Mouse (Mus musculus) gastrocnemius, adult 2 months (tissue): ENCODE measurements at regions not wholly inside any gene's neighbourhood (a gene's known extent, or its start where the extent isn't known, plus 50 kb on each side); places are given as distances from the start of the nearest gene placed in this dataset.
"Not testable (repeated sequence)": the region's sequence is repeated elsewhere in the genome, so short reads cannot be mapped to it uniquely, and the experiment has no call there.

Source experiments
- DNase-seq: peaks from one replicate; pipeline ENCODE4 v3.0.0; 2022
- H3K27ac ChIP-seq: fragments of 200-600 bp; 2 replicates; pipeline ENCODE4 v1.8.1; 2022; ENCODE audit warnings: mild to moderate bottlenecking
- H3K4me3 ChIP-seq: fragments of 200-600 bp; 2 replicates; pipeline ENCODE4 v1.8.1; 2022; ENCODE audit warnings: mild to moderate bottlenecking, moderate library complexity
- CTCF ChIP-seq: fragments of 200-600 bp; IDR thresholded peaks from 2 replicates; pipeline ENCODE4 v1.8.1; 2022; ENCODE audit warnings: antibody characterized with exemption, mild to moderate bottlenecking, moderate library complexity
- intact Hi-C: fragments of 180-260 bp; cut with DNase I; formaldehyde crosslinking; loops from one replicate; pipeline ENCODE4 v1.15.1; 2025

DNA sequence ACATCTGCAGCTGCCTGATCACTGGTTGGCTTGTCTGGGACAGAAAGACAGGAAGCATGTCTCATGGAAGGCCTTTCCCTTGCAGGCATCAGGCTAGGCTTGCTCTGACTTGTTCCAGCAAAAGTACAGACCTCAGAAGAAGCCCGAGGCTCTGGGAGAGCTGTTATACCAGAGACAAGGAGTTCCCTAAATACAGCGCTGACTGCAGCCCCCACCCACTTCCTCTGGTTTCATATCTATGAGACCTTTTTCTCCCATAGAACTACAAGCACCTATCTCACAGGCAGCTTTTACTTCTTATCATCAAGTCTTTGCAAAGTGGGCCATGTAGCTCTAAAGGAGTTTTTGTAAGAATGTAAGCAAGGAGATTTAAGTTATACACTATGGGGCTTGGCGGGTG lies 312.2 kb upstream of the Vmn1r3 start:
- DNase-seq = not testable (repeated sequence)

DNA sequence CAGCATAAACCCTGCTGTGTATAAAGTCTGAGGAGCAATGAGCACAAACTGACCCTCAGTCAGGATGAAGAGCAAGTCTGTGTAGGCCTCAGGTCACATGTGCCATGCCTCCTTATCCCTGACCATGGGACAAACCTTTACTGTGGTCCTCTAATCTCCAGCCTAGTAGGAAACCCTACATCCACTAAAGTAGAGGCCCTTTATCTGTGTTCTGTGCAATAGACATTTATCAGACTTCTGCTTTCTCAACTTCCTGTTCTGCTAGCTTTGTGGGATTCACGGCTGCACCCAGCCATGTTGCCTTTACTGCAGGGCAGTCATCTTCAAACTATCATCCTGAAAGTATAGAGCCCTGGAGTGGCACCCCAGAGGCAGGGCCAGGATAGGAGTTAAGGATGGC lies 310.8 kb upstream of the Vmn1r3 start:
- H3K27ac ChIP-seq, intact Hi-C loops, DNase-seq, H3K4me3 ChIP-seq: not testable (repeated sequence)

More for the DNA sequence above, 312.2 kb upstream of the Vmn1r3 start:
- H3K27ac ChIP-seq, H3K4me3 ChIP-seq, intact Hi-C loops: not testable (repeated sequence)

DNA sequence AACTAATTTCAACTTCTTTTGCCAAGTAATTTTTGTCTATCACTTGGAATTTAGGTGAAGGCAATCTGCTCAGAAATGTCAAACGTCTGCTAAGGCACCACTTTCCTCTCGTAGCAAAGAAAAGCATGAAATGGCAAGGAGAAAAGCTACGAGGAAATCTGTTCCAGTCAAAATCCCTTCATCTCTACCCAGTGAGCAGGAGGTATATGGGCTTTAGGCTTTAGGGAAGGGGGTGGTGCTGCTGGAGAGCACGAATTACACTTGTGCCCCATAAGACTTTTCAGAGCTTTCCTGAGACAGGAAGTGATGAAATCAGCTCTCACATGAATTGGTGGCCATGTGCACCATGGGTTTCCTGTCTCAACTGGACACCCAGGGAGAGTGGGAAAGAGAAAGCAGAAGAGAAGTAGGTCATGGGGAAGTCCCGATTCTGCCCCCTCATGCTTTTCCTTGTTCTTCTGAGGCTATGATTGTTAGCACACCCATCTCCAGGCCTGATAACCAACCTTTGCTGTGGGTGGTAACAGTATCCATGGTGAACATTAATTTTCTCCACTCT lies 309.0 kb upstream of the Vmn1r3 start:
- DNase-seq = not testable (repeated sequence)

DNA sequence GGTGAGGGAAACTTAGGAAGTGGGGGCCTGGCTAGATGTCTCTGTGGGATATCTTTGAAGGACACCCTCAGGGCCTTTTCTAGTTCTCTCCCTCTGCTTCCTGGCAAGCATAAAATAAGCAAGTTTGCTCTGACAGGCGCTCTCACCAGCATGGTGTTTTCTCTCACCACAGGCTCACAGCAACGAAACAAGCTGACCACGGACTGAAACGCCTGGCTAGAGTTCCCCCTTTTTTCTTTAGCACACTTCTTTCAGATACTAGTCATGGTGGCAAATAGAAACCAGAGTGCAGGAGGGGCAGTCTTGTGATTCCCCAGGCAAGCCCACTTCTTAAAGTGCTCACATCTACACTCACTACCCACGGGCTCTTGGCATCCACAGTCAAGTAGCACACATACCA lies 305.7 kb upstream of the Vmn1r3 start:
- DNase-seq, H3K4me3 ChIP-seq, H3K27ac ChIP-seq, intact Hi-C loops: not testable (repeated sequence)

More for the DNA sequence above, 309.0 kb upstream of the Vmn1r3 start:
- intact Hi-C loops, H3K4me3 ChIP-seq, H3K27ac ChIP-seq: not testable (repeated sequence)

DNA sequence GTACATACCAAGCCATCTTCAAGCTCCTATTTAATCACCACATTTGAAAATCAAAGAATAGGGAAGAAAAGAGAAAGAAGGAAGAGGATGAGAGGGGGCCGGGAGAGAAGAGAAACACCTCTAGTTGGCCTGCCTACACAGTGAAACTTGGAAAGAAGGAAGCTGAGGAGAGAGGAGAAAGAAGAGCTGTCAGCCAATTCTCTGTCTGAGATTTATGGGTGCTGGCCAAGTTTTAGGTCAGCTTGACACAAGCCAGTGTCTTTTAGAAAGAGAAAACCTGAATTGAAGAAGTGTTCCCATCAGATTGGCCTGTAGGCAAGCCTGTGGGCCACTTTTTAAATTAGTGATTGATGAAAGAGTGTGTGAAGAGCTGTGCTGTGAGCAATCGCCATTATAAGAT lies 296.9 kb upstream of the Vmn1r3 start:
- DNase-seq = no peak
- no peak overlapping the region for H3K27ac ChIP-seq
- no peak for TF ChIP-seq CTCF
- H3K4me3 ChIP-seq = no peak overlapping the region
- intact Hi-C loops = no loop called here

DNA sequence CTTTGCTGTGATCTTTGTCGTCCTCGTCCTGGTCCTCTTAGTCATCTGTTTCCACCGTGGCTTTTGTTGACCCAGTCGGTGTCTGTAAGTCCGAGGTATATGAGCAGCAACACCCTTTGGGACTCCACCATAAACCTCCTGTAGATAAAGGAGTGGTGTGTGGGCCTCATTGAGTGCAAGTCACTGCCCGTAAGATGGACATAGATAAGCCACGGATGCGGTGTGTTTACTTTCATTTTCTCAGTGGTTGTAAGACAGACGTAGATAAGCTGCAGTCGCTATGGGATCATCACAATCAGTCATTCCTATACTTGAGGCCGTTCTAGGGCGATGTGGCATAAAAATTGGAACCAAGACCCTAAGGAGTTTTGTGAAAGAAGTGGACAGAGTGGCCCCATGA lies 271.6 kb upstream of the Vmn1r3 start:
- no peak overlapping the region for H3K27ac ChIP-seq
- no peak for TF ChIP-seq CTCF
- intact Hi-C loops = no loop called here

DNA sequence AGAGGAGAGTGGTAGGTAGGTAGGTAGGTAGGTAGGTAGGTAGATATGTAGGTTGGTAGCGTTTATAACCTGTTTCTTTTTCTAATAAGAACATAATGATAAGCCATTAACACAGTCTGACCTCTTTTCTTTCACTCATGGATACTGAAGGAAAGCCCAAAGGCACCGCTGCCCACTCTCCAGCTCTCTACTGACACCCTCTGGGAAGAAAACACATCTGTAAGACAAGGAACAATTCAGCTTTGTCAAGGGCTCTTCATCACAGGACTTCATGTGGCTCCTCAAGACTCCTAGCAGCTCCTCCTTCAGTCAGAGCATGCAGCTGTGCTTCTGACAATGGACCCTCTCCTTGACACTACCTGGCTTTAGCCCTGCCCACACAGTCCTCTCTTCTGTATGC lies 252.2 kb upstream of the Vmn1r3 start:
- intact Hi-C loops = loop anchor here (5.0 kb wide), 1 partner anchor 380 kb away; no protein-coding TSS in a partner anchor
- DNase-seq, H3K4me3 ChIP-seq, H3K27ac ChIP-seq: not testable (repeated sequence)
- peak; percentile 19; the same call in 1 of the 2 replicates for TF ChIP-seq CTCF

More for the DNA sequence above, 271.6 kb upstream of the Vmn1r3 start:
- DNase-seq = no peak
- H3K4me3 ChIP-seq = no peak overlapping the region

DNA sequence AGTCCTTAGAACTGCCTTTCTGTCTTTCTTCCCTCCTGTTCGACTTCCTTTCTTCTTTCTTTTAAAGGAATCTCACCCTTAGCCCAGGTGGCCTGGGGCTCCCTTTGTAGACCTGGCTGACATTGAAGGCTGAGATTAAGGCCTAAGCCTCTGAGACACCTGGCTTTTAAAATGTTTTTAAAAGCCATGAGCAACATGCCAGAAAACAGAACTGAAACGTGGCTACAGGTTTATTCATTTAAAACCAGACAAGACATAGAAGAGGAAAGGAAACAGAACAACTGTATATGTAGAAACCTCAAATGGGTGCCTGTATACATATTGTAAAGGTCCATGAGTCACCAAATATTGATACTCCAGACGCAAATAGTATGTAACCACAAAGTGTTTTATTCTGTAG lies 242.8 kb upstream of the Vmn1r3 start:
- Histone ChIP-seq H3K27ac (no peak overlapping the region), H3K4me3 (no peak overlapping the region)
- TF ChIP-seq CTCF = no peak
- intact Hi-C loops = no loop called here
- no peak for DNase-seq

DNA sequence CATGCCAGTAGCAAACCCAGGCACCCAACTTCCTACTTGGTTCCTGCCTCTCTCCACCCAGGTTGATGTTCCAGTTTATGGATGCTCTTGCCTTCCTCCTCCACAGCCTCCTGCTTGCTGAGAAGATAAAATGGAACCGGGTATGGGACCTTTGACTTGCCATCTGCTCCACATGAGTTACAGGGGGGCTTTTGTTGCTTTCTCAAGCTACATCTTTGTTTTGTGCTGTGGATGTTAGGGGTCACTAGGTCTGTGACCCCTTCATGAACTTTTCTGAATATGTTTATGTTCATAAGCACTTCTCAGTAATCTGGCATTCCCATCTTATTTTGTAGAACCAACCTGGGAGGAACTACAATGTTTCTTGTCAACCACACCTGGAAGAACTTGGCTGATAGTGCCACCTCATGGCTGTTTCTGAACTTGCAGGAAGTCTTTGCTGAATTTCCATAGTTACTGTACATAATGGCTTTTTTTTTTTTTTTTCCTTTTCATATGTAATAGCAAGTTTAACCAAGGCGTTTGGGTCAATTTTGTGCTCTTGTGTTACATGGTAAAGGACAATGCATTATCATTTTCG lies 234.9 kb upstream of the Vmn1r3 start:
- no peak overlapping the region for H3K4me3 ChIP-seq
- DNase-seq = no peak
- intact Hi-C loops = no loop called here
- H3K27ac ChIP-seq = no peak overlapping the region
- TF ChIP-seq CTCF = peak; percentile 58

DNA sequence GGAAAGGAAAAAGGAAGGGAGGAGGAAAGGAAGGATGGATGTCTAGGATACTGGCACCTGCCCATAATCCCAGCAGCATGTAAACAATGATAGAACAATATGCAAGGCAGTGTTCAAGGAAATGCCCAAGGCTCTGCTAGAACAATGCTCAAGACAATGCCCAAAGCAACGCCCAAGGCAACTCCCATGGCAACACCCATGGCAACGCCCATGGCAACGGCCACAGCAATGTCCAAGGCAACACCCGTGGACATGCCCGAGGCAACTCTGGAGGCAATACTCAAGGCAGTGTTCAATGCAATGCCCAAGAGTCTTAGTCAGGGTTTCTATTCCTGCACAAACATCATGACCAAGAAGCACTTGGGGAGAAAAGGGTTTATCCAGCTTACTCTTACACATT lies 231.5 kb upstream of the Vmn1r3 start:
- intact Hi-C loops = no loop called here
- no peak for DNase-seq
- no peak overlapping the region for H3K4me3 ChIP-seq
- TF ChIP-seq CTCF = no peak
- no peak overlapping the region for H3K27ac ChIP-seq

DNA sequence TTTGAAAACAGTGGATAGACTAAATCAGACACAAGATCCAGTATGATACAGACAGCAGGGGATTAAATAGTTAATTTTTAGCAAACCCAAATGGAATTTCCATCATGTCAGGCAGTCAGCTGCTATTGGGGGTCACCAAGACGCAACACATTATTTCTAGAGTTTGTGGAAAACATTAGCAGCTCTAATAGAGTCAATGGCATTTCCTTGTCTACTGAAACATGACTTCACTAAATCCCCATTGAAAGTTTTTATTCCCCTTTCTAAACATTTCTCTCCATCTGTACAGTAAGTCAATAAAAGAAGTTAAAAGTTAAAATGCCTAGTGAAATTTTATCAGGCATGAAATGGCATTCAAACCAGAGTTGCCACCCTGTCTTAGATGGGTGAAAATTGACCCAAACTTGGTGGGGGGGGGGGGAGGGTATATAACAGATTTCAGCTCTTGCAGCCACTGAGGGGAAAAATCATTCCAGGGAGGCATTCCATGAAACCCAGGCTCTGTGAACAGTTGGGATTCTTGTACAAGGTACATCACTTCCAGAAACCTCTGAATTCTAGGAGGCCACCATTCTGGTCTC lies 229.4 kb upstream of the Vmn1r3 start:
- intact Hi-C loops, DNase-seq, H3K4me3 ChIP-seq, H3K27ac ChIP-seq: not testable (repeated sequence)

DNA sequence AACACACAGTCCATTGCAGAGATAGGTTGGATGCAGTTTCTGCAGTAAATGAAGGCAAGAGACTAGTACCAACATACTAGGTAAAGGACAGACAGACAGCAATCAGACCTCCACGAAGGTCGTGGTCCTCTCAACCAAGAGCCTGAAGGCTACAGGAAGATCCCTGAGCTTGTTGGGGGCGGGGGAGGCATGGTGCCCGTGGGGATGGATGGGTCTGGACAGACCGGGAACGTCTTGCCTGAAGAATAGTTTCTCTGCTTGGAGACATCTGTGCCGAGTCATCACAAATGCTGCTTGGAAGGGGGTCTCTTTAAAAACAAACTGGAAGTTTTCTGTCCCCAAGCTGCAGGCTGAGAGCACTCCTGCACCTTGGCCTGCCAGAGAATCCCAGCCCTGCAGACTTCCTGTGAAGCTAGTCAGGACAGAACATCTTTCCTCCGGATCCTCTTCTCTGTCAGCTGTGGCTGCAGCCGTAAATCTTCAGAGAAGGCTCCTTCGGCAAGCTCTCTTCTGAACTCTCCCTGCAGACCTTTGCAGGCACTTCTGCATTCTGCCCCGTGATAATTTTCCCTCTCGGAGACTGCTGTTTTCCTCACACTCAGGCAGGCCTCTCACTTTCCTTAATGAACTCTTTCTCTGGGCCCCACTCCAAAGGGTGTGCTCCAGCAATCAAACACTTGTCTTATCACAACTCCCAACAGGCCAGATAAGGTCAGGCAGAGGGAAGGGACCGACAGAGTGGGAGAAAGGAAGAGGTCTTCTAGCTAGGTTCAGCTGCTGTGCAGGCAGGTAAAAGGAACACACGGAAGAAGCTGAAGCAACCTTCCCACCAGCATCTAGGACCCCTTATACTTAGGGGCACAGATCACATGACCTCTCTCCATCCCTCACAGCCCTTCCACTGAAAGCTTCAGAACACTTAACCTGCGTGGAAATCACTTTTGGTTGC lies 228.6 kb upstream of the Vmn1r3 start:
- DNase-seq = no peak
- Histone ChIP-seq H3K4me3 (no peak overlapping the region), H3K27ac (no peak overlapping the region)
- intact Hi-C loops = no loop called here
- no peak for TF ChIP-seq CTCF

DNA sequence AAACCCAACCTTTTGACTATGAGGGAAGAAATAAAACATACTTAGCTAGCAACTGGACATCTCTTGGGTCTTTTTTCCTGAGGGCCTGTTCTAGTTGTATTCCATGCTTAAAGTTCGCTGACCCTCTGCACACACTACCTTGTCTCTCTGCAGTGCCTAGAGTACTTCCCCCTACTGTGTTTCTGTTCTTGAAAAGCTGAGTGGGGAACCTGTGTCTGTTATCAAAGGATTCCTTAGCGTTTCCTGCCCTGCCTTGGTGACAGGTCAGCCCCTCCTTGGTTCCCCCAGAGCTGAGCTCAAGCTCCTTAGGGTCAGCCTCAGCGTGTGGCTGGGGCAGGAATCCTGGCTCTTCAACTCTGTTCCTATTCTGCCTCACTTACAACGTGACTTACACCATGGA lies 227.2 kb upstream of the Vmn1r3 start:
- intact Hi-C loops, H3K27ac ChIP-seq, DNase-seq, H3K4me3 ChIP-seq: not testable (repeated sequence)

DNA sequence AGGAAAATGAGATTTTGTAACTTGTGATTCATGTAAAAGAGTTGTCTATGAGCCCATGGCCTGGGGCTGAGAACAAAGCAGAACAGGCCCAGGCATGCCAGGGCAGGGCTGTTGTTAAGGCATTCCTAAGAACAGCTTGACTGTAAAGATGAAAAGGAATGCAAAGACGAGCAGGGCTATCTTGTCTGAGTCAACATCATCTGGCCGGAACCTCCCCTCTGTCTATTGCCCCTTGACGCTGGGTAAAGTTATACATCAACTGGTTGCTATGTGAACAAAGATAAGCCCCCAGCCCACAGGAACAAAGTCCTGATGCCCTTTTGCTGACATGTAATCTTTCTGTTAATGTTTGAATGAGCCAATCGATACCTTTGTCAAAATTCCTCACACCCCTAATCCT lies 217.7 kb upstream of the Vmn1r3 start:
- H3K27ac ChIP-seq, intact Hi-C loops, DNase-seq, H3K4me3 ChIP-seq: not testable (repeated sequence)

DNA sequence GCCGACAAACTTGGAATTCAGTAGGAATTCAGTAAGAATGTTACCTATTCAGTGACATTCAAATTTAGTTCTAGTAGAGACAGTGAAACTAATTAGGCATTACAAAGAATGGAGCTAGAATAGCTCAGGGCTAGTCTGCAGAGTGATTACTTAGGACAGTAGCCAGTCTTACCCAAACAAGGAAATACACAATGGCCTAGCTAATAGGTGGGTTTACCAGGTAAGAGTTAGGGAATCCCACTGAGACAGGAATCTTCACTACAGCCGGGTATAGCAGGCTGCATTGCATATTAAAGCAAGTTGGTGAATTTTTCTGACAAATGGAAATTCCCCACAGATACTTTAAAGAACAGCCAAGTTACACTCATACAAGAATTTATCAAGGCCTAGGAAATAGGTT lies 216.6 kb upstream of the Vmn1r3 start:
- DNase-seq, H3K4me3 ChIP-seq, intact Hi-C loops, H3K27ac ChIP-seq: not testable (repeated sequence)

DNA sequence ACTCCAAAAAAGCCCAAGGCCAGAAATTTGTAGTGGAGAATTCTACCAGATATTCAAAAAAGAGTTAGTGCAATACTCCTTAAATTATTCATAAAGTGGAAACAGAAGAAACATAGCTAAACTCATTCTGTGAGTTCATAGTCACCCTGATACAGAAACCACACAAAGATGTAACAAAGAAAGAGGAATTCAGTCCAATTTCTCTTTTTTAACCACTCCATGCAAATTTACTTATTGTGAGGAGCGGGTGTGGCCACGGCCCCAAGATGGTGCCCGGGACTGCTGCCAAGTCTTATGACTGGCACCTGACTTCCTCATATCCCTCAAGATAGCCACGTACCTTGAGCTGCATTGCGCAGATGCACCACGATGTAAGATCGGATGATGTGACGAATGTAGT lies 206.4 kb upstream of the Vmn1r3 start:
- H3K4me3 ChIP-seq, DNase-seq, H3K27ac ChIP-seq, intact Hi-C loops: not testable (repeated sequence)

DNA sequence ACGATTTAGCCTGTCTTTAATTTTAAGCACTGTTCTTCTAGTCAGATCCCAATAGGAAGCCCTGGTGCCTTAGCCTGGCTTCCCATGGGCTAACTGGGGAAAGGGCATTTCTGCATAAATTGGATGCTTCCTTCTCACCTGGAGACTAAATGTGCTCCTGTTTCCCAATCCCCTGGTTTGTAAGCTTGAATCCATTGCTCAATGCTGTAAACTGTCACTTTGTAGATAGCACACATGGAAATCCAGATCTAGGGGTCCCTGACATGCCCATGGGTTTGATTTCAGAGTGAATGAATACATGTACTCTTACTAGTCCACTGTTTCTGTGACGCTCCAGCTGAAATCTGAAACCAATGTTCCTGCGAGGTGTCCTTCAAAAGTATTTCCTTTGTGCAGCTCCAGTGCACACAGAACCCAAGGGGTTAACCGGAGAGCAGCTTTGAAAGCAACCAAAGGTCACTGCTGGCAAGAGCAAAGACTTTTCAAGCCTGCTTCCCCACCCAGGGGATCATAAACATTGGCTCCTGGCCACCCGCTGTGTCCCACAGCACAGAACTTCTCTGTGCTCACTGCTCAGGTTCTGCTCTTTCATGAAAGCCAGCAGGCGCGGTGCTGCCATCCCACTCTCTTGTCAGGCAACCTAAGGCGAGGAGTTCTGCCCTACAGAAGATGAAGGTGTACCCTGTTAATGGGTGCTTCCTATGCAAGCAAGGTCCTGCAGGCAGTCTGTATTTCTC lies 188.0 kb upstream of the Vmn1r3 start:
- intact Hi-C loops, H3K4me3 ChIP-seq, DNase-seq, H3K27ac ChIP-seq: not testable (repeated sequence)
